Mouse (Mus musculus) CH12.LX (cell line): ENCODE measurements around the gene Oxtr. TPM values are rescaled to one million over a fixed set of nuclear protein-coding genes. Genes with fewer than 3 reads are reported as not detected.

Experiments
- DNase-seq: peaks from one replicate; pipeline ENCODE4 v3.0.0-alpha.2; 2013; ENCODE audit errors: extremely low read depth
- H3K27ac ChIP-seq: 2 replicates; pipeline ENCODE4 v1.5.1; 2012; ENCODE audit warnings: low read depth, mild to moderate bottlenecking, control low read depth, moderate library complexity; ENCODE audit not compliant: insufficient read depth
- H3K27me3 ChIP-seq: replicated peaks from 2 replicates; pipeline ENCODE3; 2012; ENCODE audit warnings: inconsistent platforms
- H3K36me3 ChIP-seq, 2 experiments: replicated peaks in 1 of 2; 2 replicates each; pipeline versions ENCODE3 to v1.6.1; 2012; ENCODE audit warnings: inconsistent platforms in 1 of 2, low read length in 1 of 2, mild to moderate bottlenecking in 1 of 2, mixed read lengths in 1 of 2, moderate library complexity in 1 of 2; ENCODE audit not compliant: control insufficient read depth in 1 of 2, insufficient read depth in 1 of 2
- H3K4me1 ChIP-seq, 2 experiments: 2 replicates each; pipeline ENCODE4 v1.6.1; 2012; ENCODE audit warnings: inconsistent platforms in 1 of 2, moderate library complexity in 1 of 2; ENCODE audit not compliant: insufficient read depth in 2 of 2, control insufficient read depth in 1 of 2
- H3K4me2 ChIP-seq: 2 replicates; pipeline ENCODE4 v1.6.1; 2012; ENCODE audit warnings: low read depth, mild to moderate bottlenecking, control low read depth; ENCODE audit not compliant: poor library complexity, insufficient read depth, severe bottlenecking
- H3K4me3 ChIP-seq, 3 experiments: fragments of 150-350 bp in 1 of 3; sonication (generic) in 1 of 3; replicated peaks in 1 of 3; 2 replicates each; pipeline versions ENCODE3 to v1.5.1; 2011 to 2012; ENCODE audit warnings: low read depth in 2 of 3, low read length in 2 of 3, mild to moderate bottlenecking in 2 of 3, moderate library complexity in 2 of 3, control low read depth in 1 of 3, improper control_type of control experiment in 1 of 3, inconsistent platforms in 1 of 3, mixed read lengths in 1 of 3; ENCODE audit not compliant: poor library complexity in 1 of 3
- H3K79me2 ChIP-seq: replicated peaks from 2 replicates; pipeline ENCODE4 v1.6.1; 2012; ENCODE audit warnings: mild to moderate bottlenecking, moderate library complexity; ENCODE audit not compliant: control insufficient read depth, poor library complexity, insufficient read depth, severe bottlenecking; ENCODE audit errors: extremely low read depth
- H3K9ac ChIP-seq: 2 replicates; pipeline ENCODE4 v1.6.1; 2012; ENCODE audit warnings: low read depth, mild to moderate bottlenecking, control low read depth, moderate library complexity; ENCODE audit not compliant: insufficient read depth
- H3K9me3 ChIP-seq: replicated peaks from 2 replicates; pipeline ENCODE3; 2012; ENCODE audit warnings: low read length, inconsistent platforms, mixed read lengths
- CHD1 ChIP-seq: IDR thresholded peaks from 2 replicates; pipeline ENCODE4 v1.6.1; 2012; ENCODE audit warnings: low read depth, low read length, improper control_type of control experiment, inconsistent platforms
- CTCF ChIP-seq, 2 experiments: IDR thresholded peaks in 1 of 2; conservative IDR thresholded peaks in 1 of 2; 2 replicates each; pipeline ENCODE4 v1.5.1; 2011 to 2012; ENCODE audit warnings: low read depth in 2 of 2, low read length in 2 of 2, improper control_type of control experiment in 1 of 2, inconsistent platforms in 1 of 2, mild to moderate bottlenecking in 1 of 2, moderate library complexity in 1 of 2
- E2F4 ChIP-seq: IDR thresholded peaks from 2 replicates; pipeline ENCODE4 v1.6.1; 2011; ENCODE audit warnings: low read depth, low read length, improper control_type of control experiment; ENCODE audit not compliant: insufficient replicate concordance
- ELF1 ChIP-seq: IDR thresholded peaks from 2 replicates; pipeline ENCODE4 v1.6.1; 2014; ENCODE audit warnings: low read depth, mild to moderate bottlenecking, inconsistent platforms, low read length, improper control_type of control experiment
- EP300 ChIP-seq: IDR thresholded peaks from 2 replicates; pipeline ENCODE4 v1.6.1; 2011; ENCODE audit warnings: low read length, improper control_type of control experiment
- GABPA ChIP-seq: IDR thresholded peaks from 2 replicates; pipeline ENCODE4 v1.6.1; 2012; ENCODE audit warnings: low read depth, low read length, improper control_type of control experiment, inconsistent platforms; ENCODE audit not compliant: insufficient replicate concordance
- IRF4 ChIP-seq: IDR thresholded peaks from 2 replicates; pipeline ENCODE4 v1.6.1; 2014; ENCODE audit warnings: low read depth, mild to moderate bottlenecking, inconsistent platforms, low read length, improper control_type of control experiment
- JUN ChIP-seq: IDR thresholded peaks from 2 replicates; pipeline ENCODE4 v1.6.1; 2011; ENCODE audit warnings: low read depth, mild to moderate bottlenecking, low read length, improper control_type of control experiment, moderate library complexity; ENCODE audit not compliant: insufficient read depth
- JUND ChIP-seq: conservative IDR thresholded peaks from 2 replicates; pipeline ENCODE4 v1.6.1; 2011; ENCODE audit warnings: low read depth, low read length, improper control_type of control experiment
- KAT2A ChIP-seq: IDR thresholded peaks from 2 replicates; pipeline ENCODE4 v1.6.1; 2012; ENCODE audit warnings: low read length, improper control_type of control experiment, inconsistent platforms; ENCODE audit not compliant: insufficient replicate concordance
- MAFK ChIP-seq: IDR thresholded peaks from 2 replicates; pipeline ENCODE4 v1.6.1; 2011; ENCODE audit warnings: low read length, improper control_type of control experiment; ENCODE audit not compliant: insufficient replicate concordance
- MAX ChIP-seq: IDR thresholded peaks from 2 replicates; pipeline ENCODE4 v1.6.1; 2011; ENCODE audit warnings: low read length, improper control_type of control experiment
- MAZ ChIP-seq: IDR thresholded peaks from 2 replicates; pipeline ENCODE4 v1.6.1; 2012; ENCODE audit warnings: low read depth, mild to moderate bottlenecking, inconsistent platforms, low read length, improper control_type of control experiment, moderate library complexity
- MEF2A ChIP-seq: IDR thresholded peaks from 2 replicates; pipeline ENCODE4 v1.6.1; 2014; ENCODE audit warnings: low read depth, mild to moderate bottlenecking, inconsistent platforms, low read length, improper control_type of control experiment, borderline replicate concordance
- MXI1 ChIP-seq: IDR thresholded peaks from 2 replicates; pipeline ENCODE4 v1.6.1; 2011; ENCODE audit warnings: mild to moderate bottlenecking, low read depth, low read length, improper control_type of control experiment
- MYC ChIP-seq: IDR thresholded peaks from 2 replicates; pipeline ENCODE4 v1.6.1; 2011; ENCODE audit warnings: low read depth, mild to moderate bottlenecking, improper control_type of control experiment, low read length
- NRF1 ChIP-seq: IDR thresholded peaks from 2 replicates; pipeline ENCODE4 v1.6.1; 2014; ENCODE audit warnings: low read depth, mild to moderate bottlenecking, inconsistent platforms, low read length, improper control_type of control experiment, moderate library complexity
- PAX5 ChIP-seq: IDR thresholded peaks from 2 replicates; pipeline ENCODE4 v1.6.1; 2012; ENCODE audit warnings: low read length, inconsistent platforms, mixed read lengths
- POLR2A ChIP-seq: IDR thresholded peaks from 2 replicates; pipeline ENCODE4 v1.6.1; 2011; ENCODE audit warnings: low read depth, mild to moderate bottlenecking, improper control_type of control experiment, low read length
- RAD21 ChIP-seq: IDR thresholded peaks from 2 replicates; pipeline ENCODE4 v1.6.1; 2011; ENCODE audit warnings: low read depth, mild to moderate bottlenecking, low read length, improper control_type of control experiment, moderate library complexity
- RCOR1 ChIP-seq: conservative IDR thresholded peaks from 2 replicates; pipeline ENCODE4 v1.6.1; 2012; ENCODE audit warnings: low read depth, mild to moderate bottlenecking, inconsistent platforms, low read length, improper control_type of control experiment
- TBP ChIP-seq: conservative IDR thresholded peaks from 2 replicates; pipeline ENCODE4 v1.6.1; 2011; ENCODE audit warnings: low read depth, low read length, improper control_type of control experiment
- TCF12 ChIP-seq: IDR thresholded peaks from 2 replicates; pipeline ENCODE4 v1.6.1; 2014; ENCODE audit warnings: low read depth, mild to moderate bottlenecking, inconsistent platforms, low read length, improper control_type of control experiment
- UBTF ChIP-seq: IDR thresholded peaks from 2 replicates; pipeline ENCODE4 v1.6.1; 2012; ENCODE audit warnings: low read depth, mild to moderate bottlenecking, inconsistent platforms, low read length, improper control_type of control experiment, moderate library complexity
- USF2 ChIP-seq: conservative IDR thresholded peaks from 2 replicates; pipeline ENCODE4 v1.6.1; 2011; ENCODE audit warnings: low read depth, low read length, improper control_type of control experiment
- ZMIZ1 ChIP-seq: IDR thresholded peaks from 2 replicates; pipeline ENCODE4 v1.6.1; 2012; ENCODE audit warnings: low read depth, mild to moderate bottlenecking, inconsistent platforms, low read length, improper control_type of control experiment
- ZNF384 ChIP-seq: IDR thresholded peaks from 2 replicates; pipeline ENCODE4 v1.6.1; 2012; ENCODE audit warnings: low read depth, low read length, improper control_type of control experiment, inconsistent platforms
- dilution Hi-C: fragments of 300-500 bp; cut with MboI; formaldehyde crosslinking; loops from 2 replicates; pipeline ENCODE4 v1.14.3; 2020; ENCODE audit warnings: low sequenced_read_pairs; ENCODE audit not compliant: extremely low pct_unique_long_range_greater_than_20kb, extremely low pct_ligation_motif_present
- in situ Hi-C: fragments of 300-500 bp; cut with MboI; formaldehyde crosslinking; loops from 3 replicates; pipeline ENCODE4 v1.14.3; 2019; ENCODE audit warnings: low sequenced_read_pairs, low pct_ligation_motif_present, low pct_unique_long_range_greater_than_20kb, mixed read lengths
- polyA plus RNA-seq: library from polyadenylated mRNA; unstranded; fragments of >175 nt; gene quantifications from 2 replicates; pipeline ENCODE4 v1.2.1, GENCODE M21; 2012; ENCODE audit warnings: low read depth; ENCODE audit not compliant: insufficient read length
- total RNA-seq, 2 experiments: library from RNA; depleted of rRNA; stranded (reverse); fragments of 300-350 nt in 1 of 2; fragments of >200 nt in 1 of 2; gene quantifications; 2 replicates each; pipeline ENCODE4 v1.2.3; 2012 to 2014

Gene Oxtr
- total and polyA plus RNA-seq, 3 experiments, result not detected

GRCm38 (mm10) chr6:112524459-112524858 lies 34.7 kb upstream of the Oxtr start:
- Histone ChIP-seq H3K4me1 (peaks cover 0 to 4% of the 10 kb centered on the region in 2 experiments; a peak in 1 of 4 replicates), H3K4me2 (no peak overlapping the region), H3K79me2 (no peaks in the 10 kb centered on the region), H3K9me3 (no peaks in the 10 kb centered on the region), H3K27me3 (peaks cover 17% of the 10 kb centered on the region), H3K27ac (no peak overlapping the region), H3K36me3 (no peaks in the 10 kb centered on the region), H3K4me3 (no peak overlapping the region), H3K9ac (no peak overlapping the region)
- no peak for DNase-seq
- TF ChIP-seq TCF12 (no peak), E2F4 (no peak), TBP (no peak), POLR2A (no peak), EP300 (no peak), UBTF (no peak), MEF2A (no peak), ELF1 (no peak), JUND (no peak), GABPA (no peak), MAFK (no peak), JUN (no peak), ZNF384 (no peak), MYC (no peak), USF2 (no peak), IRF4 (no peak), NRF1 (no peak), MAX (no peak), ZMIZ1 (no peak)
- in situ Hi-C loops (no loop called here), dilution Hi-C loops (no loop called here)

- dilution Hi-C loops, result no loop called here
- DNase-seq, result no peak
- Histone ChIP-seq H3K4me1 (no peaks in the 10 kb centered on the region), H3K9ac (no peak overlapping the region), H3K4me2 (no peak overlapping the region), H3K27ac (no peak overlapping the region), H3K79me2 (no peaks in the 10 kb centered on the region), H3K27me3 (peaks cover 57% of the 10 kb centered on the region), H3K9me3 (no peaks in the 10 kb centered on the region), H3K4me3 (no peak overlapping the region), H3K36me3 (no peaks in the 10 kb centered on the region)
- in situ Hi-C loops, result no loop called here
- no peak for TF ChIP-seq ZMIZ1
- no peak for TF ChIP-seq POLR2A
- no peak for TF ChIP-seq KAT2A
- TF ChIP-seq IRF4, result no peak
- no peak for TF ChIP-seq PAX5
- no peak for TF ChIP-seq NRF1
- TF ChIP-seq MAZ, result no peak
- no peak for TF ChIP-seq CTCF (conservative IDR thresholded peaks at IDR 0.05 in 1 of 2, IDR thresholded peaks at IDR 0.05 in 1 of 2; ENCODE audit: low read depth in 2 of 2, low read length in 2 of 2)
- TF ChIP-seq CHD1, result no peak
- TF ChIP-seq JUND, result no peak
- TF ChIP-seq ELF1, result no peak
- no peak for TF ChIP-seq RAD21
- no peak for TF ChIP-seq RCOR1
- no peak for TF ChIP-seq MXI1
- TF ChIP-seq EP300, result no peak
- TF ChIP-seq GABPA, result no peak
These were observed 28.2 kb upstream of the Oxtr start for GRCm38 (mm10) chr6:112517991-112518390.
